Mouse (Mus musculus): ENCODE measurements around the gene Phlpp2. TPM values are rescaled to one million over a fixed set of nuclear protein-coding genes. Genes with fewer than 3 reads are reported as not detected.

The Phlpp2 gene
- polyA plus RNA-seq, 1 experiment = 4.1 TPM

DNA sequence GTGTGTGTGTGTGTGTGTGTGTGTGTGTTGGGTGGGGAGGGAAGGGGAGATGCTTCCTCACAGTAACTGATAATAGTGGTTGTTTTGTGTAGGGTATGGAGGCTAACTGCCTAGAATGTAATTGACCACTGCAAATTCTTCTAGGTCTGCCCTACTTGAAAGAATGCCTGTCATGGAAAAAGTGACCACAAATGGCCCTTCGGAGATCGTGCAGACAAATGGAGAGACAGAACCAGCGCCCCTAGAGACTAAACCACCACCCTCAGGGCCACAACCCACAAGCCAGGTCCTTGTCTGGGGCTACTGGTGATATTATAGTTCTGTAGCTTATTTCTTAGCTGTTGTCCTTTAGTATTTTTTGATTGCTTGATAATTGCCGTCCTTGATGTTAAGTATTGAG is 13.8 kb upstream of the Phlpp2 start:
- WGBS = 86% methylated on average over 4 of the region's 4 CpGs
- Histone ChIP-seq H3K27me3 (ENCODE audit: control insufficient read depth, insufficient read depth, low read length) (no peaks in the 10 kb centered on the region), H3K4me3 (ENCODE audit: extremely low read depth, insufficient read depth, insufficient read length) (no peak overlapping the region), H3K27ac (ENCODE audit: insufficient read depth, low read length) (no peak overlapping the region), H3K4me1 (ENCODE audit: control insufficient read depth, insufficient read depth, insufficient read length) (no peaks in the 10 kb centered on the region), H3K36me3 (ENCODE audit: control insufficient read depth, insufficient read depth, low read length) (peaks cover 31% of the 10 kb centered on the region)
- TF ChIP-seq CTCF (IDR thresholded peaks at IDR 0.05; ENCODE audit: extremely low read depth, insufficient read depth, insufficient read length, insufficient replicate concordance) (no peak), POLR2A (IDR thresholded peaks at IDR 0.05; ENCODE audit: low read depth, low read length) (no peak)
- no peak for DNase-seq (ENCODE audit: low read depth in 1 of 2, low spot score in 2 of 2)

DNA sequence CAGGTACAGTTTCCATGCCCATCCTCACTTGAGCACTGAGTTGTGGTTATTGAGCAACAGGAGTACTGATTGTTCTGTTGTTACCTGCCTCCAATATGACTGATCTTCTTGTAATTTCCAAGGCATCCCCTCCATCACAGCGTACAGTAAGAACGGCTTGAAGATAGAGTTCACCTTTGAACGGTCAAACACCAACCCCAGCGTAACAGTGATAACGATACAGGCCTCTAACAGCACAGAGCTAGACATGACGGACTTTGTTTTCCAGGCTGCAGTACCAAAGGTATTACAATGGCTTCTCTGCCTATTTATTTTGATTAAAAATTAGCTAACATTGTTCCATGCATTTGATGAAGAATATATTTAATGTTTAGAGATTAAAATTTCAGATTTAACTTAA is 12.9 kb upstream of the Phlpp2 start:
- Histone ChIP-seq H3K4me1 (ENCODE audit: control insufficient read depth, insufficient read depth, insufficient read length) (no peaks in the 10 kb centered on the region), H3K4me3 (ENCODE audit: extremely low read depth, insufficient read depth, insufficient read length) (no peak overlapping the region), H3K36me3 (ENCODE audit: control insufficient read depth, insufficient read depth, low read length) (peaks cover 35% of the 10 kb centered on the region), H3K27ac (ENCODE audit: insufficient read depth, low read length) (no peak overlapping the region), H3K27me3 (ENCODE audit: control insufficient read depth, insufficient read depth, low read length) (no peaks in the 10 kb centered on the region)
- no peak for DNase-seq (ENCODE audit: low read depth in 1 of 2, low spot score in 2 of 2)
- WGBS = 96% methylated on average over 6 of the region's 6 CpGs
- no peak for TF ChIP-seq POLR2A (IDR thresholded peaks at IDR 0.05; ENCODE audit: low read depth, low read length)
- no peak for TF ChIP-seq CTCF (IDR thresholded peaks at IDR 0.05; ENCODE audit: extremely low read depth, insufficient read depth, insufficient read length, insufficient replicate concordance)

DNA sequence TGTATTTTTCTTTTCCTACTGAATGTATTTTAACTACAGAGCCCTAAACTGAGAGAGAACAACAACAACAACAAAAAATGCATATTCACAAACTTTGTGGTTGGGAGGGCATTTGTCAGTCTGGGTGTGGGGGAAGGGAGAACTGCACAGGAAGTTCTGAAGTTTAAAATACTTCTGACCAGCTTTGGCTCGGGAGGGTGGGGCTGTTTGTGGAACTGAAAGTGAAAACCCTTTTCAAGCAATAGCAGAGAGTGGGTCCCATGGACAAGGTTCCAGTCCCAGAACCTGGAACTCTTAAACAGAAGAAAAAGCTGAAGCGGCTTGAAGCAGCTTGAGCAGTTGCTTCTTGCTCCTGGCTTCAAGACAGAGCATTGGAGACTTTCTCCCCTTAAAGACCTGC is 4.9 kb upstream of the Phlpp2 start:
- Histone ChIP-seq H3K27me3 (ENCODE audit: control insufficient read depth, insufficient read depth, low read length) (no peaks in the 10 kb centered on the region), H3K36me3 (ENCODE audit: control insufficient read depth, insufficient read depth, low read length) (peaks cover 18% of the 10 kb centered on the region), H3K4me1 (ENCODE audit: control insufficient read depth, insufficient read depth, insufficient read length) (peaks cover 10% of the 10 kb centered on the region), H3K27ac (ENCODE audit: insufficient read depth, low read length) (peak overlapping the region; percentile 53), H3K4me3 (ENCODE audit: extremely low read depth, insufficient read depth, insufficient read length) (peak overlapping the region; percentile 6; the same call in 1 of the 2 replicates)
- DNase-seq (ENCODE audit: low read depth in 1 of 2, low spot score in 2 of 2) = peak; percentile 46 to 80
- no peak for TF ChIP-seq POLR2A (IDR thresholded peaks at IDR 0.05; ENCODE audit: low read depth, low read length)
- TF ChIP-seq CTCF (IDR thresholded peaks at IDR 0.05; ENCODE audit: extremely low read depth, insufficient read depth, insufficient read length, insufficient replicate concordance) = no peak
- 0% methylated on average over 2 of the region's 2 CpGs for WGBS

DNA sequence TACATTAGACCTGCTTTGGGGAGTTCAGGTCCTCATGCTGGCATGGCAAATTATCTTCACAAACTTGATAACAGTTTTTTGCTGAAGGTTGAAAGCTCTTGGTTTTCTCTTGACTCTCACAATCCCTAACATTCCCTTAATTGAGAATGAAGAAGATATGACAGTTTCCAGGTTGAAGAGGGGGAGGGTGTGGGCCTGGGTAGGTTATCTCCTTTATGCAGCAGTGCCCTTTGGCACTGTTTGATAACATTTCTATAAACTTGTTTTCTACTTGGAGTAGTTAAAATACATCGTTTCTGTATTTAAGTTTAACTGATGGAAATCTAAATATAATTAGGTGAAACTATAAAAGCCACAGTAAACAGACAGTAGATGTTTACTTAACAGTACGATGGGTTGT is 3.5 kb upstream of the Phlpp2 start:
- no peak for DNase-seq (ENCODE audit: low read depth in 1 of 2, low spot score in 2 of 2)
- Histone ChIP-seq H3K4me1 (ENCODE audit: control insufficient read depth, insufficient read depth, insufficient read length) (peaks cover 12% of the 10 kb centered on the region), H3K27ac (ENCODE audit: insufficient read depth, low read length) (peak overlapping the region; percentile 60), H3K4me3 (ENCODE audit: extremely low read depth, insufficient read depth, insufficient read length) (no peak overlapping the region), H3K36me3 (ENCODE audit: control insufficient read depth, insufficient read depth, low read length) (peaks cover 12% of the 10 kb centered on the region), H3K27me3 (ENCODE audit: control insufficient read depth, insufficient read depth, low read length) (no peaks in the 10 kb centered on the region)
- 84% methylated on average over 2 of the region's 2 CpGs for WGBS
- no peak for TF ChIP-seq POLR2A (IDR thresholded peaks at IDR 0.05; ENCODE audit: low read depth, low read length)
- TF ChIP-seq CTCF (IDR thresholded peaks at IDR 0.05; ENCODE audit: extremely low read depth, insufficient read depth, insufficient read length, insufficient replicate concordance) = no peak

DNA sequence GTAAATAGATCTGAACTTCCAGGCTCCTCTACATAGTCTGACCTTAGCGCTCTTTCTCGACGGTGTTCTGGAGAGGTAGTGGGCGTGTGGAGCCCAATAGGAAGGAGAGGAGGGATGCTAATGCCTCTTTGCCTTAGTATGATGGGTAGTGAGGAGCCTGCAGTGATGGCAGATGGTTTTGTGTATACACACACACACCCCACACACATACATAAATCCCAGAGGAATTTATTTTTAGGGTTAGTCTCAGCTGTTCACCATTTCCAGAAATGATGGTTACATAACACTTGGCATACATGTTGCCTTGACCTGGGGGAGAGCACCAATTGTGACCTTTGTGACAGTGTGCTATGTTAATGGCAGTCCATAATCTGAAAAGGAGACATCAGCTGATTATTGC is 2.8 kb upstream of the Phlpp2 start:
- Histone ChIP-seq H3K27ac (ENCODE audit: insufficient read depth, low read length) (no peak overlapping the region), H3K36me3 (ENCODE audit: control insufficient read depth, insufficient read depth, low read length) (peaks cover 6% of the 10 kb centered on the region), H3K4me3 (ENCODE audit: extremely low read depth, insufficient read depth, insufficient read length) (no peak overlapping the region), H3K4me1 (ENCODE audit: control insufficient read depth, insufficient read depth, insufficient read length) (peaks cover 12% of the 10 kb centered on the region), H3K27me3 (ENCODE audit: control insufficient read depth, insufficient read depth, low read length) (no peaks in the 10 kb centered on the region)
- TF ChIP-seq POLR2A (IDR thresholded peaks at IDR 0.05; ENCODE audit: low read depth, low read length) (no peak), CTCF (IDR thresholded peaks at IDR 0.05; ENCODE audit: extremely low read depth, insufficient read depth, insufficient read length, insufficient replicate concordance) (no peak)
- no peak for DNase-seq (ENCODE audit: low read depth in 1 of 2, low spot score in 2 of 2)
- WGBS = 86% methylated on average over 4 of the region's 4 CpGs

DNA sequence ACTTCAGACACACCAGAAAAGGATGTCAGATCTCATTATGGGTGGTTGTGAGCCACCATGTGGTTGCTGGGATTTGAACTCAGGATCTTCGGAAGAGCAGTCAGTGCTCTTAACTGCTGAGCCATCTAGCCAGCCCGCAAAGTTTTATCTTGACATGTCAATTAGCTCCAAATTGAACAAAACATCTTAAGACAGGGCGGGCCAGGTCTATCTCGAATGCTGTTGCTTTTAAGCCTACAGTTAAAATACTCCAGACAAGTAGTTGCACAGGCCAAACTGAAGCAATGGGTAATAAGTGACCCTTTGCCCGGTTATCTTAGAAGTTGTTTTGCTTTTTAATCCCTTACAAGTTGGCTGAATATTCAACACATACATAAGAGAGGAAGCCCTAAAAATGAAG is 1.7 kb upstream of the Phlpp2 start:
- Histone ChIP-seq H3K4me3 (ENCODE audit: extremely low read depth, insufficient read depth, insufficient read length) (no peak overlapping the region), H3K27me3 (ENCODE audit: control insufficient read depth, insufficient read depth, low read length) (no peaks in the 10 kb centered on the region), H3K4me1 (ENCODE audit: control insufficient read depth, insufficient read depth, insufficient read length) (peaks cover 12% of the 10 kb centered on the region), H3K27ac (ENCODE audit: insufficient read depth, low read length) (no peak overlapping the region), H3K36me3 (ENCODE audit: control insufficient read depth, insufficient read depth, low read length) (peaks cover 3% of the 10 kb centered on the region)
- WGBS = 88% methylated on average over 5 of the region's 5 CpGs
- no peak for DNase-seq (ENCODE audit: low read depth in 1 of 2, low spot score in 2 of 2)
- no peak for TF ChIP-seq CTCF (IDR thresholded peaks at IDR 0.05; ENCODE audit: extremely low read depth, insufficient read depth, insufficient read length, insufficient replicate concordance)
- TF ChIP-seq POLR2A (IDR thresholded peaks at IDR 0.05; ENCODE audit: low read depth, low read length) = no peak

DNA sequence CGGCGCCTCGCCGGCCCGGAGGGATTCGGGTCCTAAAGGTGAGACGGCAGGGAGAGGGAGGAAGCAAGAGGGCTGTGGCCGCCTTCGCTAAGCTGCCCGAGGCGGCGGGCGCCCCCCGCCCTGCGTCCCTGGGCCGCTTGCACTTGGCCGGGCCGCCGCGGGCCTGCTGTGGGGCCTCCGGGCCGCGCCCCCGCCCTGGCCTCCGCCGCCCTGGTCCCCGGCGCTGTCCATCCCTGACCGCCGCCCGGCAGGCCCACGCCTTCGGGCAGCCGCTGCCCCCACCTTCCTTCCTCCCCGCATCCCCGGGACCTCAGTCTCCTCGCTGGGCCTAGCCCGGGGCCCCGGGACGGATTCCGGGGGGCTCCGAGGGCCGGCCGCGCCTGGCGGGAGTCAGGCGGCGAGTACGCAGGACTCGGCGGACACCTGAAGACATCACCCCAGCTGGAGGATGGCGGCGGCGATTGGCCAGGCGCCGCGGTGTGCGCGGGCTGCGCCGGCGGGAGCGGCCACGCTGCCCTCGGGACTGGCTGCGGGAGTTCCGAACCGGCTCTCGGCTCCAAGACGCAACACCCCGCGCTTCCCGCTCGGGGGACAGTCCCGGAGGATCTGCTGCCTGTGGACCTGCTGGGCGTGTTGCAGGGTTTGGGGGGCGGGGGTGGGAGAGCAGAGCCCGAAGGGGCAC is 479 bp downstream of the Phlpp2 start:
- H3K36me3 ChIP-seq (ENCODE audit: control insufficient read depth, insufficient read depth, low read length) = no peaks in the 10 kb centered on the region
- peak overlapping the region; percentile 85 for H3K27ac ChIP-seq (ENCODE audit: insufficient read depth, low read length)
- no peaks in the 10 kb centered on the region for H3K27me3 ChIP-seq (ENCODE audit: control insufficient read depth, insufficient read depth, low read length)
- DNase-seq (ENCODE audit: low read depth in 1 of 2, low spot score in 2 of 2) = peak in 1 of 2 experiments; percentile 20
- under 1% methylated on average over 77 of the region's 78 CpGs for WGBS
- H3K4me3 ChIP-seq (ENCODE audit: extremely low read depth, insufficient read depth, insufficient read length) = peak overlapping the region; percentile 97
- H3K4me1 ChIP-seq (ENCODE audit: control insufficient read depth, insufficient read depth, insufficient read length) = peaks cover 12% of the 10 kb centered on the region
- TF ChIP-seq POLR2A (IDR thresholded peaks at IDR 0.05; ENCODE audit: low read depth, low read length) (no peak), CTCF (IDR thresholded peaks at IDR 0.05; ENCODE audit: extremely low read depth, insufficient read depth, insufficient read length, insufficient replicate concordance) (no peak)
